Mouse (Mus musculus) adrenal gland, postnatal 10 days (tissue): ENCODE measurements around the gene Fam78a. TPM values are rescaled to one million over a fixed set of nuclear protein-coding genes. Genes with fewer than 3 reads are reported as not detected.

Experiments used
- DNase-seq: peaks from one replicate; pipeline ENCODE4 v3.0.0; 2021; ENCODE audit warnings: mixed read lengths
- long read RNA-seq, 2 experiments: library from polyadenylated mRNA; stranded (forward); transcript quantifications; one replicate each; pipeline ENCODE4 v2.0.0; 2021
- total RNA-seq, 2 experiments: library from RNA; stranded (reverse); gene quantifications; 2 replicates each; pipeline ENCODE4 v1.2.3; 2021

Fam78a gene
- 1 to 10 TPM; 3.2 to 5.4 TPM for total RNA-seq
- long read RNA-seq, experiment 1, partial matches to known transcripts, result 1 of 5 reads
- long read RNA-seq, experiment 1, other reads (novel, unspliced or antisense), result 4 of 5 reads
- long read RNA-seq, experiment 2, full-length matches to known transcripts, result 1 of 2 reads
- long read RNA-seq, experiment 2, partial matches to known transcripts, result 0 of 2 reads
- long read RNA-seq, experiment 2, other reads (novel, unspliced or antisense), result 1 of 2 reads

- DNase-seq, result peak; percentile 26
Measured at GRCm38 (mm10) chr2:32084111-32084871, at the start of gene Fam78a. Gene Fam78a, minus strand, starts transcription at chr2:32084857.

GRCm38 (mm10) chr2:32134039-32134438 is 49.4 kb upstream of the Fam78a start:
- peak; percentile 92 for DNase-seq

GRCm38 (mm10) chr2:32132567-32132992 is 47.9 kb upstream of the Fam78a start:
- peak; percentile 77 for DNase-seq

GRCm38 (mm10) chr2:32131866-32132566 is 47.4 kb upstream of the Fam78a start:
- no peak for DNase-seq

GRCm38 (mm10) chr2:32131205-32131834 is 46.7 kb upstream of the Fam78a start:
- DNase-seq, result no peak

- DNase-seq, result peak; percentile 66
Measured at GRCm38 (mm10) chr2:32130435-32130834, 45.8 kb upstream of the Fam78a start.

GRCm38 (mm10) chr2:32129383-32130074 is 44.9 kb upstream of the Fam78a start:
- no peak for DNase-seq

- DNase-seq, result no peak
Measured at GRCm38 (mm10) chr2:32128536-32128841, 43.8 kb upstream of the Fam78a start.

GRCm38 (mm10) chr2:32127653-32128535 is 43.2 kb upstream of the Fam78a start:
- no peak for DNase-seq

GRCm38 (mm10) chr2:32121785-32122184 is 37.1 kb upstream of the Fam78a start:
- DNase-seq, result no peak

- no peak for DNase-seq
Measured at GRCm38 (mm10) chr2:32121150-32121549, 36.5 kb upstream of the Fam78a start.

- DNase-seq, result no peak
Measured at GRCm38 (mm10) chr2:32119802-32120750, 35.4 kb upstream of the Fam78a start.

- no peak for DNase-seq
Measured at GRCm38 (mm10) chr2:32115851-32116268, 31.2 kb upstream of the Fam78a start.

GRCm38 (mm10) chr2:32112548-32112947 is 27.9 kb upstream of the Fam78a start:
- DNase-seq, result no peak

GRCm38 (mm10) chr2:32111268-32111667 is 26.6 kb upstream of the Fam78a start:
- DNase-seq, result no peak

- DNase-seq, result no peak
Measured at GRCm38 (mm10) chr2:32105930-32106329, 21.3 kb upstream of the Fam78a start.

- no peak for DNase-seq
Measured at GRCm38 (mm10) chr2:32105117-32105913, 20.7 kb upstream of the Fam78a start.

- no peak for DNase-seq
Measured at GRCm38 (mm10) chr2:32104122-32104521, 19.5 kb upstream of the Fam78a start.

GRCm38 (mm10) chr2:32103557-32103956 is 18.9 kb upstream of the Fam78a start:
- DNase-seq, result no peak
